7 mouse cellular contexts compared by ENCODE assay signal in genomic region chr11:120236438-120237165, GRCm38 (mm10). TPM values are rescaled to one million over a fixed set of nuclear protein-coding genes. Genes with fewer than 3 reads are reported as not detected.
DNase-seq lines count a peak whose midpoint lies in the region; ATAC-seq and TF ChIP-seq lines count a peak whose summit lies in the region.

No protein-coding gene starts in this region.

- ATAC-seq in G1E (ENCODE audit: extremely low read depth, insufficient number of reproducible peaks, low FRiP score, poor library complexity, severe bottlenecking): no peak
- no peak for ATAC-seq in heart, embryonic 14.5 days (ENCODE audit: insufficient number of reproducible peaks, insufficient read depth, low FRiP score, low read depth)
- 0 out of 2 replicates have a peak, but pooled peaks have one; percentile 17 for ATAC-seq in megakaryocyte, adult 5-6 weeks (ENCODE audit: poor library complexity, severe bottlenecking)
- no peak for ATAC-seq in stomach, embryonic 14.5 days (ENCODE audit: insufficient number of reproducible peaks, insufficient read depth, low FRiP score, low read depth)

- peak; percentile 41 to 55 for DNase-seq in B cell, adult 2 months
- no peak for DNase-seq in G1E (ENCODE audit: low spot score)
- peak; percentile 86 for DNase-seq in embryo, embryonic 10.5 days (ENCODE audit: low spot score)
- peak; percentile 73 for DNase-seq in kidney, postnatal 14 days

- H3K4me3 ChIP-seq in G1E (ENCODE audit: low read depth, low read length): peak overlapping the region; percentile 27; the same call in 1 of the 2 replicates
- peak overlapping the region; percentile 83 to 93 for H3K4me3 ChIP-seq in heart, embryonic 14.5 days (ENCODE audit: control insufficient read depth in 1 of 2, insufficient read depth in 1 of 2, low read depth in 1 of 2, low read length in 2 of 2)
- peak overlapping the region; percentile 67 for H3K4me3 ChIP-seq in stomach, embryonic 14.5 days (ENCODE audit: low read depth, low read length)

- TF ChIP-seq CTCF in G1E (IDR thresholded peaks at IDR 0.05; ENCODE audit: low read depth, low read length): no peak

- under 1% methylated on average over 89 of the region's 96 CpGs for WGBS in heart, embryonic 14.5 days
- under 1% methylated on average over 90 of the region's 96 CpGs for WGBS in stomach, embryonic 14.5 days

- peaks cover 71% of the 10 kb centered on the region for H3K27me3 ChIP-seq in G1E (ENCODE audit: insufficient read depth, low read length)
- no peaks in the 10 kb centered on the region for H3K27me3 ChIP-seq in heart, embryonic 14.5 days (ENCODE audit: control insufficient read depth, insufficient read depth, low read length)
- no peaks in the 10 kb centered on the region for H3K27me3 ChIP-seq in stomach, embryonic 14.5 days (ENCODE audit: control insufficient read depth, insufficient read depth, low read length)

- H3K36me3 ChIP-seq in G1E (replicated peaks): no peaks in the 10 kb centered on the region
- no peaks in the 10 kb centered on the region for H3K36me3 ChIP-seq in heart, embryonic 14.5 days (ENCODE audit: control insufficient read depth, insufficient read depth, low read length)
- no peaks in the 10 kb centered on the region for H3K36me3 ChIP-seq in stomach, embryonic 14.5 days (ENCODE audit: control insufficient read depth, insufficient read depth, low read length)

- peak overlapping the region; percentile 99 for H3K4me2 ChIP-seq in heart, embryonic 14.5 days (ENCODE audit: low read length)
- peak overlapping the region; percentile 98 for H3K4me2 ChIP-seq in stomach, embryonic 14.5 days (replicated peaks; ENCODE audit: low read depth, low read length)

- H3K27ac ChIP-seq in heart, embryonic 14.5 days (replicated peaks in 1 of 2; ENCODE audit: control insufficient read depth in 1 of 2, insufficient read depth in 1 of 2, low read depth in 2 of 2, low read length in 2 of 2): peak overlapping the region; percentile 84 to 92
- peak overlapping the region; percentile 83 for H3K27ac ChIP-seq in stomach, embryonic 14.5 days (ENCODE audit: low read length)

- peak overlapping the region; percentile 100 for H3K9ac ChIP-seq in heart, embryonic 14.5 days (ENCODE audit: low read length)
- peak overlapping the region; percentile 84 for H3K9ac ChIP-seq in stomach, embryonic 14.5 days (replicated peaks; ENCODE audit: low read depth, low read length)

- peaks cover 49% of the 10 kb centered on the region for H3K9me3 ChIP-seq in G1E (replicated peaks)
- H3K9me3 ChIP-seq in heart, embryonic 14.5 days (ENCODE audit: control insufficient read depth, low read length): no peaks in the 10 kb centered on the region
- no peaks in the 10 kb centered on the region for H3K9me3 ChIP-seq in stomach, embryonic 14.5 days (ENCODE audit: control insufficient read depth, low read depth, low read length)

- H3K4me1 ChIP-seq in G1E (ENCODE audit: insufficient read depth, low read depth, low read length): peaks cover 10% of the 10 kb centered on the region
- H3K4me1 ChIP-seq in heart, embryonic 14.5 days (ENCODE audit: control insufficient read depth in 2 of 2, insufficient read depth in 2 of 2, low read length in 2 of 2): peaks cover 23 to 44% of the 10 kb centered on the region in 2 experiments
- H3K4me1 ChIP-seq in stomach, embryonic 14.5 days (ENCODE audit: control insufficient read depth, insufficient read depth, low read length): peaks cover 39% of the 10 kb centered on the region

RNA-seq across cellular contexts. Expression of gene Bahcc1, which starts 3.9 kb away (rescaled TPM):
- total RNA-seq in G1E (2014; fragmentation: Nextera tagmentation) (0.10 TPM in 1 of 2 replicates, not detected in the other), G1E (2017) (0.05 and 0.12 TPM in 2 replicates)
- polyA plus RNA-seq in G1E (2012): 0.42 and 0.50 TPM in 2 replicates
- 8.8 and 9.1 TPM in 2 replicates for polyA plus RNA-seq in heart, embryonic 14.5 days (2014; fragmentation: Nextera tagmentation; extraction: Ambion mirVana)
- 3.1 and 4.4 TPM in 2 replicates for total RNA-seq in megakaryocyte, adult 5-6 weeks (2015)
- total RNA-seq in megakaryocyte, adult 5-6 weeks (2017): 1.3 and 1.7 TPM in 2 replicates
- 12.2 and 13.4 TPM in 2 replicates for polyA plus RNA-seq in stomach, embryonic 14.5 days (2014; fragmentation: Nextera tagmentation; extraction: Ambion mirVana)

Comparison
In these comparisons a context has a peak if more than half of its experiments do, and no peak if none do; other contexts are left out.
1. H3K4me3 ChIP-seq: peak in every context shown above with its lines; median percentile 88 in heart, embryonic 14.5 days; 67 in stomach, embryonic 14.5 days; 27 in G1E.